Mouse (Mus musculus) limb, embryonic 14.5 days (tissue): Measurements from ENCODE around the gene Gas2. TPM values are rescaled to one million over a fixed set of nuclear protein-coding genes. Genes with fewer than 3 reads are reported as not detected.

Experiments
- ATAC-seq: fragments of 200-750 bp; cut with Nextera tagmentation; 2 replicates; pipeline ENCODE4 v1.8.0; 2017; ENCODE audit warnings: low read depth, moderate number of reproducible peaks, moderate TSS enrichment; ENCODE audit not compliant: low FRiP score
- DNase-seq: peaks from one replicate; pipeline ENCODE4 v3.0.0-alpha.2; 2015; ENCODE audit warnings: low spot score
- H3K27ac ChIP-seq: fragments of 300-500 bp; sonication (generic); replicated peaks from 2 replicates; pipeline ENCODE4 v1.5.1; 2014; ENCODE audit warnings: low read depth, mild to moderate bottlenecking, low read length, moderate library complexity, mixed read lengths
- H3K27me3 ChIP-seq: fragments of 300-500 bp; sonication (generic); 2 replicates; pipeline ENCODE4 v1.6.1; 2014; ENCODE audit warnings: low read length, mixed read lengths; ENCODE audit not compliant: control insufficient read depth, insufficient read depth
- H3K36me3 ChIP-seq: fragments of 300-500 bp; sonication (generic); 2 replicates; pipeline ENCODE4 v1.6.1; 2014; ENCODE audit warnings: mild to moderate bottlenecking, low read length, moderate library complexity, mixed read lengths; ENCODE audit not compliant: control insufficient read depth, insufficient read depth
- H3K4me1 ChIP-seq: fragments of 300-500 bp; sonication (generic); 2 replicates; pipeline ENCODE4 v1.6.1; 2014; ENCODE audit warnings: antibody characterized with exemption, low read length, mixed read lengths; ENCODE audit not compliant: control insufficient read depth, insufficient read depth
- H3K4me2 ChIP-seq: fragments of 300-500 bp; sonication (generic); replicated peaks from 2 replicates; pipeline ENCODE4 v1.6.1; 2014; ENCODE audit warnings: low read depth, mild to moderate bottlenecking, low read length, moderate library complexity; ENCODE audit not compliant: severe bottlenecking
- H3K4me3 ChIP-seq: fragments of 300-500 bp; sonication (generic); replicated peaks from 2 replicates; pipeline ENCODE4 v1.5.1; 2014; ENCODE audit warnings: low read length
- H3K9ac ChIP-seq: fragments of 300-500 bp; sonication (generic); 2 replicates; pipeline ENCODE4 v1.6.1; 2014; ENCODE audit warnings: mild to moderate bottlenecking, low read depth, low read length, moderate library complexity; ENCODE audit not compliant: severe bottlenecking
- H3K9me3 ChIP-seq: fragments of 300-500 bp; sonication (generic); 2 replicates; pipeline ENCODE4 v1.6.1; 2016; ENCODE audit warnings: low read length; ENCODE audit not compliant: control insufficient read depth
- POLR2A ChIP-seq: fragments of 200-500 bp; IDR thresholded peaks from 2 replicates; pipeline ENCODE4 v1.8.0; 2012; ENCODE audit warnings: inconsistent platforms, mild to moderate bottlenecking, moderate library complexity, borderline replicate concordance; ENCODE audit not compliant: insufficient read depth, insufficient read length; ENCODE audit errors: extremely low read depth
- WGBS: fragments of 180-500 bp; shearing (Covaris S2); extraction: QIAGEN DNeasy Blood & Tissue Kit; methylation state at CpG from one replicate; pipeline ENCODE4 v1.1.7; 2014; 5-methylcytosine and 5-hydroxymethylcytosine counted together
- polyA plus RNA-seq, 2 experiments: library from polyadenylated mRNA; depleted of rRNA in 1 of 2; stranded (reverse) in 1 of 2; unstranded in 1 of 2; fragments of >200 nt; fragmentation: Nextera tagmentation in 1 of 2; extraction: Ambion mirVana in 1 of 2; gene quantifications; 2 replicates each; pipeline versions ENCODE4 v1.2.1 to v1.2.3; 2012 to 2014

Gas2 gene
- polyA plus RNA-seq, 2 experiments: 178 to 211 TPM

- Histone ChIP-seq H3K27ac (no peak overlapping the region), H3K4me2 (no peak overlapping the region), H3K27me3 (no peaks in the 10 kb centered on the region), H3K9ac (no peak overlapping the region), H3K9me3 (no peaks in the 10 kb centered on the region), H3K4me3 (no peak overlapping the region), H3K4me1 (no peaks in the 10 kb centered on the region), H3K36me3 (no peaks in the 10 kb centered on the region)
- TF ChIP-seq POLR2A: no peak
- WGBS: 78% methylated on average over 6 of the region's 6 CpGs
- no peak for DNase-seq
- ATAC-seq: no peak
Observed at GRCm38 (mm10) chr7:51850877-51851276, 10.9 kb upstream of the Gas2 start.

DNA sequence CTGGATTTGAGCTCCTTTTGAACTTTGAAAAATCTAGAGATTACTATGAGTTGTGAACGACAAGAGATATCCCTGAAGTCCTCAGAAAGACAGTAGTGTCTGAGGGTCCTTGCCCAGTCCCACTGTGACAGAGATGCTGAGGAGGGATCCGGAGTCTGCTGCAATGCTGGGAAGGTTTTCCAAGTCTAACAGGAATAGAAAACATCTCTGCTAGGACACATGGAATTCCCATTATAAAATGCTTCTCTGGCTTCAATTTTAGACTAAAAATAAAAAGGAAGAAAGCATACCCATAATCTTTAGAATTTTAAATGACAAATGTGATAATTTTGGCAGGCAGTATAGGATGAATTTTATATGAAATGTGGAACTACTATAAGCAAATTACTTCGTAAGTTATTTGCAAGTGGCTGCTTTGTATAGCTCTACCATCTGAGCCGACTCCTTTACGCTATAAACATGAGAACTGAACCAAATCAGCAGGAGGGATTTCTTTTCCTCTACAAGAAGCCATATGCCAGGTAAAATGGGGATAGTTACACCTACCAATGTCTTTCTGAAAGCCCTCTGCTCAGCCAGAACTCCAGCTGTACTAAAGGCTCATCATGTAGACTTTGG is 9.8 kb upstream of the Gas2 start:
- no peaks in the 10 kb centered on the region for H3K9me3 ChIP-seq
- no peak overlapping the region for H3K4me2 ChIP-seq
- no peaks in the 10 kb centered on the region for H3K4me1 ChIP-seq
- H3K27ac ChIP-seq: no peak overlapping the region
- no peak for TF ChIP-seq POLR2A
- H3K27me3 ChIP-seq: no peaks in the 10 kb centered on the region
- 72% methylated on average over 5 of the region's 5 CpGs for WGBS
- no peaks in the 10 kb centered on the region for H3K36me3 ChIP-seq
- DNase-seq: no peak
- no peak for ATAC-seq
- no peak overlapping the region for H3K4me3 ChIP-seq
- H3K9ac ChIP-seq: no peak overlapping the region

- H3K9ac ChIP-seq: peak within 1 kb of the TSS; percentile 95
- peaks cover 33% of the 10 kb centered on the region for H3K4me1 ChIP-seq
- WGBS: 0% methylated on average over 32 of the region's 43 CpGs
- no peaks in the 10 kb centered on the region for H3K27me3 ChIP-seq
- H3K27ac ChIP-seq: peak within 1 kb of the TSS; percentile 99
- peaks cover 11% of the 10 kb centered on the region for H3K36me3 ChIP-seq
- H3K4me3 ChIP-seq: peak within 1 kb of the TSS; percentile 68
- peak; percentile 79; the same call in 1 of the 2 replicates for TF ChIP-seq POLR2A
- peak; percentile 98 for ATAC-seq
- peak within 1 kb of the TSS; percentile 85 for H3K4me2 ChIP-seq
- no peaks in the 10 kb centered on the region for H3K9me3 ChIP-seq
- peak; percentile 95 for DNase-seq
Observed at GRCm38 (mm10) chr7:51862097-51862492, 280 bp downstream of the Gas2 start, which contains the start of gene Fancf. TSS of gene Fancf (minus strand) at chr7:51862267.

DNA sequence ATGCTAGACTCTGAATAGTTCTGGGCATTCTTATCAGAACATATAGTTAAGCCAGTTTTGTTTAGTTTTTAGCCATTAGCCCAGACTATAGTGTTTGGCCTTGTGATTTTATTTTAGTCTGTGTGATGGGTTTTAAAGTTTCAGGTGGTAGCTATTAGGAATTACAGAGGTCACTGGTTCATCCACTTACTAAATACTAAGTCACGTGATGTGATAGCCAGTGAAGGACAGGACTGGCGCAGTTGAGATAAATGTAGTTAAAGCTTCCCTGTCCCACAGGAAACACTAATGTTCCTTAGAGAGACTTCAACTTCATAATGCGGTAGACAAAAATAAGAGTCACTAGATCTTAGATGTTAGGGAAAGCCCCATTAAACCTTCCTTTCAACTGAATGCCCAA is 1.0 kb downstream of the Gas2 start:
- H3K27ac ChIP-seq: peak overlapping the region; percentile 99

DNA sequence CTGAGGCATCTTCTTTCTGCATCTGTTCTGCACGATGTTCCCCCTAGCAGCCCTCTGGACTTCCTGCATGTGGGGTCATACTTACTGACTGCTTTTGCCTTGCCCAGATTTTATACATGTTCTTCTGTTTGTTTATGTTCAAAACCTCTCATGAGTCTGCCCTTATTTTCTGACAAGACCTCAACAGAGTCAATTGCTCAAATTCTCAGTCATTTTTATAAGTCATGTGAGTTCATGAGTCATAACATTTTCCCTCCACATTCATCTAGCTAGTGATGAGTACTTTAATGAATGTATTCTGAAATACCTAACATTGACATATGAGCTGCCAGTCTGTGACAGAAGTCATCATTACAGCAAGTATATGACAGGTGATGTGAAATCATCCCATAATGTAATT is 3.5 kb downstream of the Gas2 start:
- no peaks in the 10 kb centered on the region for H3K9me3 ChIP-seq
- no peak for TF ChIP-seq POLR2A
- ATAC-seq (no peak), DNase-seq (no peak)
- H3K36me3 ChIP-seq: no peaks in the 10 kb centered on the region
- 41% methylated on average over 1 of the region's 1 CpGs for WGBS
- H3K4me1 ChIP-seq: peaks cover 33% of the 10 kb centered on the region
- no peak overlapping the region for H3K27ac ChIP-seq
- H3K4me3 ChIP-seq: no peak overlapping the region
- H3K27me3 ChIP-seq: no peaks in the 10 kb centered on the region
- no peak overlapping the region for H3K4me2 ChIP-seq
- H3K9ac ChIP-seq: 0 out of 2 replicates have a peak overlapping the region, but pooled peaks have one; percentile 6

More for the DNA sequence above, 1.0 kb downstream of the Gas2 start:
- Histone ChIP-seq H3K4me3 (peak overlapping the region; percentile 68), H3K36me3 (peaks cover 9% of the 10 kb centered on the region), H3K4me1 (peaks cover 33% of the 10 kb centered on the region), H3K4me2 (peak overlapping the region; percentile 85), H3K9me3 (no peaks in the 10 kb centered on the region), H3K27me3 (no peaks in the 10 kb centered on the region), H3K9ac (peak overlapping the region; percentile 95; the same call in 1 of the 2 replicates)
- WGBS: 56% methylated on average over 3 of the region's 3 CpGs
- ATAC-seq: no peak
- DNase-seq: no peak
- TF ChIP-seq POLR2A: no peak
